Mouse (Mus musculus): Measurements from ENCODE around the gene AW549877.

- TF ChIP-seq GATA1 (IDR thresholded peaks at IDR 0.05; ENCODE audit: borderline replicate concordance, low read length) (no peak), FLI1 (IDR thresholded peaks at IDR 0.05; ENCODE audit: low read length) (no peak)
These were observed 18.3 kb upstream of the AW549877 start for GRCm38 (mm10) chr15:4013873-4014272.

Data from megakaryocyte, embryonic 14.5 days (primary cell).